Mouse (Mus musculus): ENCODE data around the gene Cdc42ep4.

DNA sequence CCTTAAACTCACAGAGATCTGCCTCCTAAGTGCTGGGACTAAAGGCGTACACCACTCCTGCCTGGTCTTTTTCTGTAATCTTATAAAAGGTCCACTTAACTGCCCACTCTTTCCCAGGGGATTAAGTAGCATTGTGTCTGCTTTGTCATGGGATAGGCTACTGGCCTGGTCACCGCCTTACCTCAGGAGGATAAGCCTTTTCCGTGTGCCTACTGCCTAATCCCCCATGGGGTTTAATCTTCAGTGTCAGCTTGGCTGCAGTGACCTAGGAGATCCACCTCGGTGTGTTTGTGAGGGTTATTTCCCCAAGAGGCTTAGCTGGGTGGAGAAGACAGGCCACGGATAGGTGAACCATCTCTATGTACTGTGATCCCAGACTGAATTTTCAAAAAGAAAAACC is 54.1 kb downstream of the Cdc42ep4 start:
- no peak for TF ChIP-seq POLR2A (IDR thresholded peaks at IDR 0.05; ENCODE audit: insufficient read depth, low read depth, low read length)
- TF ChIP-seq CTCF (IDR thresholded peaks at IDR 0.05; ENCODE audit: insufficient read depth, low read depth, low read length), result no peak

Measured in olfactory bulb, adult 2 months (tissue).